Mouse (Mus musculus): Measurements from ENCODE around the gene Gpx3. TPM values are rescaled to one million over a fixed set of nuclear protein-coding genes. Genes with fewer than 3 reads are reported as not detected.
A peak's percentile ranks its signal among the peaks of the same experiment; 100 is the strongest.

Gpx3 gene
- polyA plus RNA-seq, 1 experiment from 2014 or later, result 156 TPM

DNA sequence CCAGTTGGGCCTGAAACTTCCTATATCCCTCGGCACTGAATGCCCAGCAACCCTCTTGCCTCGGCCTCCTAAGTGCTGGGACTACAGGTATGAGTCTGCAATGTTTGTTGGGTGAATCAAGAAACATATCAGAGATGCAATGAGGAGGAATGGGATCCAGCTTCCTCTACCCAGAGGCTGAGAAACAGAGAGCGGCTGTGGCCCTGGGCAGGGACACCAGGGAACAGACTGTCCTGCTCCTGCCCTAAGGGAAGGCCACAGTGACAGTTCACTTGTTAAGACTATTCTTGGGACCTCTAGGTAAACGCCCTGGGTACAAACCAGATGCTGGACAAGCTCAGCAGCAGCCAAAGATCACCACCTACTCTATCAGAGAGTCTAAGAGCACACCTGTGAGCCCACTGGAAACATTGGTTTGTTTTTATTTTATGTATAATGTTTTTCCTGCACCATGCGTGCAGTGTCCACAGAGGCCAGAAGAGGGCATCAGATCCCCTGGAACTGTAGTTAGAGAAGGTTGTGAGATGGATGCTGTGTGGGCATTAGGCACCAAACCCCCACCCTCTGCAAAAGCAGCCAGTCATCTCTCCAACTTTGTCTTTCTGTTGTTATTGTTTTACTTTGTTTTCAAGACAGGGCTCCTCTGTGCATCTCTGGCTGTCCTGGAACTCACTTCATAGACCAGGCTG, 29.3 kb downstream of the Gpx3 start:
- Histone ChIP-seq H3K36me3 (peaks cover 70% of the 10 kb centered on the region), H3K27me3 (no peaks in the 10 kb centered on the region), H3K27ac (no peak overlapping the region), H3K9me3 (replicated peaks) (no peaks in the 10 kb centered on the region), H3K4me2 (no peak overlapping the region), H3K4me3 (replicated peaks) (no peak overlapping the region), H3K4me1 (0 out of 2 replicates have a peak, but pooled peaks cover 2% of the 10 kb centered on the region), H3K9ac (no peak overlapping the region)
- no peak for ATAC-seq (replicated peaks; ENCODE audit: low FRiP score)
- 66% methylated on average over 5 of the region's 5 CpGs for WGBS

DNA sequence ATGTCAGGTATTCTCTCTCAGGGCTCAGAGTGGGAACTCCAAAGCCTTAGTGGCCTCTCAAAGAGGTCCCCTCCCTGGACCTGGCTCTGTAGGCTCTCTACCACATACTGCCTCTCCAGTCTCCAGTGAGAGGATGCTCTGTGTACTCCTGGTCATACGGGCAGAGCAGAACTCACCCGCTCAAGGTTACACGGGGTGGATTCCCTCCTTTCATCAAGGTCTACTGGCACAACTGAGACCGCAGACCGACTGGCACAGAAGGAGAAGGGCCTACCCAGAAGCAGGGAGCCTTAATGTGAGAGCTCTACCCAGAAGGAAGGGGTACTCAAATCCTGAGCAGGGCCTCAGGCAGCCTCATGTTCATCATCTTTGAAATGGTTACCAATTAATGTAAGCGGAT, 30.3 kb downstream of the Gpx3 start:
- ATAC-seq (replicated peaks; ENCODE audit: low FRiP score), result no peak
- H3K9me3 ChIP-seq (replicated peaks), result no peaks in the 10 kb centered on the region
- 94% methylated on average over 6 of the region's 6 CpGs for WGBS
- H3K36me3 ChIP-seq, result peaks cover 68% of the 10 kb centered on the region
- 0 out of 2 replicates have a peak, but pooled peaks cover 2% of the 10 kb centered on the region for H3K4me1 ChIP-seq
- H3K4me3 ChIP-seq (replicated peaks), result no peak overlapping the region
- no peak overlapping the region for H3K27ac ChIP-seq
- H3K9ac ChIP-seq, result no peak overlapping the region
- H3K27me3 ChIP-seq, result no peaks in the 10 kb centered on the region
- H3K4me2 ChIP-seq, result no peak overlapping the region

DNA sequence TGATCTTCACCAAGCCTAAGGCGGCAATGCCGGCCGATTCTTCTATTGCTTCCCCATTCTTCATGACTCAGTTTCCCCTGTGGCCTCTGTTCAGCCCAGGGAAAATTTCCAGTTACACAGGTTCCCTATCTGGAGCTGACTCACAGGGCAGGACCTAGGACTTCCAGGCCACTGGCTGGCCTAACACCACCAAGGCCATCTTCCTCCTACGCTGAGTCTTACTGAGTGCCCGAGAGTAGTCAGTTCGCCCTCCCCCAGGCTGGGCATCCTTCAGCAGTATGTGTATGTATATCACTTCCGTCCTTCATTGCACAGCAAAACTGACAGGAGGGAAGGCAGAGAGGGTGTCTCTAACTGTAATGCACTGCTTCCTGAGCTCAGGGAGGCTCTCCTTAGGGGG, 31.9 kb downstream of the Gpx3 start:
- 91% methylated on average over 7 of the region's 7 CpGs for whole genome bisulfite sequencing
- no peak for ATAC-seq (replicated peaks; ENCODE audit: low FRiP score)
- H3K36me3 ChIP-seq, result peaks cover 62% of the 10 kb centered on the region
- H3K4me3 ChIP-seq (replicated peaks), result no peak overlapping the region
- H3K4me1 ChIP-seq, result 0 out of 2 replicates have a peak, but pooled peaks cover 2% of the 10 kb centered on the region
- H3K27ac ChIP-seq, result no peak overlapping the region
- H3K27me3 ChIP-seq, result no peaks in the 10 kb centered on the region
- H3K9ac ChIP-seq, result no peak overlapping the region
- H3K4me2 ChIP-seq, result no peak overlapping the region
- H3K9me3 ChIP-seq (replicated peaks), result no peaks in the 10 kb centered on the region

DNA sequence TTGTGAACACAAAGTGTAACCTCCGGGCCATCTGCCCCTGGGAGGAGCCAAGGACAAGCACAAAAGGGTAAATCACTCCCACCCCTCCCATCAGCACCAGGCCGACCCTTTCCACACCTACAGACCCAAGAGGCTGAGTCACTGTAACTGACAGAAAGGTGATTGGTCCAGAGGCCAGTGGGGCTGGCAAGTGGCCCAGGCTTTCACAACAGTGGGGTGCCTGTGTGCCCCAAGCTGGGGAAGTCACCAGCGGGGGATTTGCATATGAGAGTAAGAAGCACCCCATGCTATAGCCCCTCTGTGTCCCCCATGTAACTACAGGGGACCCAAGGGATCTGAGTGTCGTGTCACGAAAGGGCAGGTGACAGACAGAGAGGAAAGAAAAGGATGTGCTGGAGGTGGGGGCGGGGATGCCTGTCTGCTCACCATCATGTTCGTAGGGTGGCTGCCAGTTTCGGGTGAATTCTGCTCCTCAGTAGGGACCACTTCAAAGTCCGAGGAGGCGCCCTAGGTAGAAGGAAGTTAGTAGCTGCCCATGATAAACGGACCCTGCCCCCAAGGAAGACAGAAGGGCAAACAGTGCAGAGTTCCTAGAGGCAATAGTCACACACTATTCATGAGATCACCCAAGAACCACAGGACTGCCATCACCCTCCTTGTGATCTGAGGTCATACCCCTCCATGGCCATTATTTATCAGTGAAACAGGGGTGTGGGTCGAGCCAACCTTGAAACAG, 34.0 kb downstream of the Gpx3 start:
- WGBS, result 38% methylated on average over 12 of the region's 12 CpGs
- Histone ChIP-seq H3K36me3 (peaks cover 46% of the 10 kb centered on the region), H3K4me3 (replicated peaks) (no peak overlapping the region), H3K4me1 (0 out of 2 replicates have a peak, but pooled peaks cover 7% of the 10 kb centered on the region), H3K9me3 (replicated peaks) (no peaks in the 10 kb centered on the region), H3K9ac (no peak overlapping the region), H3K27ac (no peak overlapping the region), H3K4me2 (no peak overlapping the region), H3K27me3 (no peaks in the 10 kb centered on the region)
- 0 out of 2 replicates have a peak, but pooled peaks have one; percentile 30 for ATAC-seq (replicated peaks; ENCODE audit: low FRiP score)

DNA sequence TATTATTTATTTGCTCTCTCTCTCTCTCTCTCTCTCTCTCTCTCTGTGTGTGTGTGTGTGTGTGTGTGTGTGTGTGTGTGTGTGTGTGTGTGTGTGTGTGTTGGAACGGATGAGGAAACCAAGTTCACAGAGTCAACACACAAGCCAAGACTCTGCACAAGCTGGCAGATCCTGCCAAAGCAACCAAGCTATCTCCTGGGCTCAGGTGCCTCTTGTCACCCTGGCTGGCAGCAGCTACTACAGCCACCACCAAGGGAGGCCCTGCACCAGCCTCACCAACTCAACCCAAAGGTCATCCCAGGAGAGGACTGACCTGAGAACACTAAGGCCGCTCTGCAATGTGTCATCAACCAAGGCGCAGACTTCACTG, 34.5 kb downstream of the Gpx3 start:
- Histone ChIP-seq H3K36me3 (peaks cover 40% of the 10 kb centered on the region), H3K27ac (no peak overlapping the region), H3K4me1 (0 out of 2 replicates have a peak, but pooled peaks cover 7% of the 10 kb centered on the region), H3K9ac (no peak overlapping the region), H3K9me3 (replicated peaks) (no peaks in the 10 kb centered on the region), H3K27me3 (no peaks in the 10 kb centered on the region), H3K4me2 (no peak overlapping the region), H3K4me3 (replicated peaks) (no peak overlapping the region)
- no peak for ATAC-seq (replicated peaks; ENCODE audit: low FRiP score)
- 79% methylated on average over 3 of the region's 3 CpGs for WGBS

DNA sequence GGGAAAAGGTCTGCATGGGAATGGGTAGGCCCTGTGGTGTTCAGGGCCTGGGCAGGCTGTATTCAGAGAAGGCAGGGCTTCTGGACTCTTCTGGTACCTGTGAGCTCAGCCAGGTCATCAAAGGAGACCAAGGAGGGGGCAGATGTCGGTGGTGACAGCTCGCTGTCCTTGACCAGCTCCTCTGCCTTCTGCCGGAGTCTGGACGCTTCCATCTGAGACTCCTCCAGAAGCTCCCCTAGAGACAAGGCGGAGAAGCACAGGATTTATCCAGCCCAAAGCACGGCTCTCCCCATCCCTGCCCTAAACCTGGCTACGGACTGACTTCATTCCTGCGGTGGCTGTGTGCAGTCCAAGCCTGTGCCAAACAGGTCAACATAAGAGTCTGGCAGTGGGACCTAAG, 37.2 kb downstream of the Gpx3 start:
- H3K4me3 ChIP-seq (replicated peaks), result no peak overlapping the region
- no peak for ATAC-seq (replicated peaks; ENCODE audit: low FRiP score)
- H3K9ac ChIP-seq, result no peak overlapping the region
- H3K4me1 ChIP-seq, result 0 out of 2 replicates have a peak, but pooled peaks cover 9% of the 10 kb centered on the region
- 80% methylated on average over 8 of the region's 8 CpGs for WGBS
- H3K4me2 ChIP-seq, result no peak overlapping the region
- no peaks in the 10 kb centered on the region for H3K27me3 ChIP-seq
- no peak overlapping the region for H3K27ac ChIP-seq
- peaks cover 19% of the 10 kb centered on the region for H3K36me3 ChIP-seq
- H3K9me3 ChIP-seq (replicated peaks), result no peaks in the 10 kb centered on the region

DNA sequence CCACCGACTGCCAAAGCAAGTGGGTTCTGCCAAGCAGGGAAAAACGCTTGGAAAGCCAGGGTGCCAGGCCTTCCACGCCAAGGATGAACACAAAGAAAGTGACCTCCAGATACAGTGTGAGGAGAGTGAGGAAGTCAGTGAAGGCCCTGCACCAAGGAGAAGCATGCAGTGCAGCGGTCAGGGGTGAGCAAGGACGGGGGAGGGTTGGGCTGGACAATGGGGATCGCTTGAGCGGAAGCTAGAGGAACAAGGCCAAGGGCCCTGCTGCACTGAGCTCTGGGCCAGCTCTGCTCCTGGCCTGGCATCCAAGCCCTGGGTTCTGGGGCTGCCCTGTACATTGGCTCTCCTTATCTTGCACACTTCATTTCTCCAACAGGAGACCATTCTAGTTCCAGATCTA, 37.8 kb downstream of the Gpx3 start:
- Histone ChIP-seq H3K4me1 (0 out of 2 replicates have a peak, but pooled peaks cover 9% of the 10 kb centered on the region), H3K4me2 (no peak overlapping the region), H3K4me3 (replicated peaks) (no peak overlapping the region), H3K27me3 (no peaks in the 10 kb centered on the region), H3K27ac (no peak overlapping the region), H3K9ac (no peak overlapping the region), H3K36me3 (peaks cover 19% of the 10 kb centered on the region), H3K9me3 (replicated peaks) (no peaks in the 10 kb centered on the region)
- no peak for ATAC-seq (replicated peaks; ENCODE audit: low FRiP score)
- 84% methylated on average over 7 of the region's 7 CpGs for WGBS

DNA sequence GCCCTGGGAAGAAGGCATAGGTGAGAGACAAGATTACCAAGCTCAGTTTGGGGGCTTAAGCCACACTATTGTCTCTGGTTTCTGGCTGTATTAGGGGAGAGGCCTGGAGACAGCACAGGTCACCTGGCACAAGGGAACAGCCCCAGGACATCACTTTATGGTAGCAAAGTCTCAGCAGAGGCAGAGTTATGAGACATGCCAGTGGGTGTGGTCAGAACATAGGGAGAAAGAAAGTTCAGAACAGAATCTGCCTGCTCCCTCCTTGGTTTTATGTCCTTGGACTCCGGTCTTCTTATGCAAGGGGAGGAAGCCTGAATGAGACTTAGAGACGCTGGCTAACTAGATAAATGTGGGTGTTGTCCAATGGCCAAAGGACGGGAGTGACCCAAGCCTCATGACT, 42.4 kb downstream of the Gpx3 start:
- Histone ChIP-seq H3K9ac (no peak overlapping the region), H3K4me1 (0 out of 2 replicates have a peak, but pooled peaks cover 7% of the 10 kb centered on the region), H3K36me3 (peaks cover 6% of the 10 kb centered on the region; the same call in 1 of the 2 replicates), H3K4me3 (replicated peaks) (no peak overlapping the region), H3K9me3 (replicated peaks) (no peaks in the 10 kb centered on the region), H3K27ac (no peak overlapping the region), H3K4me2 (no peak overlapping the region), H3K27me3 (no peaks in the 10 kb centered on the region)
- WGBS, result 84% methylated on average over 3 of the region's 3 CpGs
- no peak for ATAC-seq (replicated peaks; ENCODE audit: low FRiP score)

DNA sequence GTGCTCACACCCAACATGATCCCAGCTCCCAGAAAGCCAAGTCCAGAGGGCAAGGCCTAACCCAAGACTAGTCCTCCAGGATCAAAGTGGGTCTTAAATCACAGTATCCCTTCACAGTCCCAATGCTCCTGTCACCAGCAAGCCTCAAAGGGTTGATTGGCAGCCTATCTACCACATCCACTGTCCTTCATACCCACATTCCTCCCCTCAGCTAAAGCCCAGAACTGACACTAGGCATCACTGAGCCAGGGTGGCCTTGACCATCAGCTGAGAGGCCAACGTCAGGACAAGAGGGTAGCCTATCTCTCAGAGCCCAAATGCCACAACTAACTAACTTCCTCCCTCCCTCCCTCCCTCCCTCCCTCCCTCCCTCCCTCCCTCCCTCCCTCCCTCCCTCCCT, 47.5 kb downstream of the Gpx3 start:
- no peak for ATAC-seq (replicated peaks; ENCODE audit: low FRiP score)
- Histone ChIP-seq H3K4me3 (replicated peaks) (no peak overlapping the region), H3K36me3 (peaks cover 6% of the 10 kb centered on the region; the same call in 1 of the 2 replicates), H3K4me1 (peaks cover 14% of the 10 kb centered on the region), H3K9ac (no peak overlapping the region), H3K9me3 (replicated peaks) (no peaks in the 10 kb centered on the region), H3K27ac (no peak overlapping the region), H3K4me2 (no peak overlapping the region), H3K27me3 (no peaks in the 10 kb centered on the region)
- WGBS, result 77% methylated on average over 1 of the region's 1 CpGs

DNA sequence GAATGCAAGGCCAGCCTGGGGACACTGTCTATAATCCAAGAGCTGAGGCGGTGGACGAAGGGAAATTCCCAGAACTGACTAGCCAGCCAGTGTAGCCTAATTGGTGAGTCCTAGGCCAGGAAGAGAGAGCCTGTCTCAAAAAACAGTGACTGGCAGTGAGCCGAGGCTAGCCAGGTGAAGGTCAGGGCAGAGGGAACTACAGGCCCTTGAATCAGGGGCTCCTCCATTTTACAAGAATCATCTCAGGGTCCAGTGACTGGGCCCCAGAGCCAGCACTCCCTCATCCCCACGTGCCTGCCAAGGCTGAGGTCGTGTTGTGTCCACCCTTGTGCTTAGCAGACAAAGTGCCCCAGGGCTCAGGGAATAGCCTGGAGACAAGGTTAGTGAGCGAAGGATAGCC, 48.4 kb downstream of the Gpx3 start:
- 76% methylated on average over 6 of the region's 6 CpGs for WGBS
- Histone ChIP-seq H3K4me1 (peaks cover 18% of the 10 kb centered on the region), H3K9ac (no peak overlapping the region), H3K36me3 (peaks cover 6% of the 10 kb centered on the region; the same call in 1 of the 2 replicates), H3K9me3 (replicated peaks) (no peaks in the 10 kb centered on the region), H3K27me3 (no peaks in the 10 kb centered on the region), H3K4me3 (replicated peaks) (no peak overlapping the region), H3K27ac (no peak overlapping the region), H3K4me2 (no peak overlapping the region)
- no peak for ATAC-seq (replicated peaks; ENCODE audit: low FRiP score)

DNA sequence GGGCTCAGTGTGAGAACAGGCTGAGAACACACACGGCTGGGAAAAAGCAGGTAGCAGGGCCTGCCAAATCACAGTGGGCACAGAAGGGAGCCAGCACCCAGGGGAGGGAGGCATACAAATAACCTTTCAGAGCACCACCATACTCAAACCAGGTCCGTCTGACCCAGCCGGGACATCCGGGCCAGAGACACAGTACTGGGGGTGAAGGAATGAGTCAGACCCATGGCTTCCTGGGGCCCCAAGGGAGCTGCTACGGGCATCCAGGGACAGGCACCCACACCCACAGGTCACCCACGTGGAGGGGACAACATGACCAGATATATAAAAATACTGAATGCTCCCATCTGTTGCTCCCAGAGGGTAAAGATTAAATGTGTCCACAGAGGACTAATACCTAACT, 50.4 kb downstream of the Gpx3 start:
- Histone ChIP-seq H3K9ac (no peak overlapping the region), H3K27me3 (no peaks in the 10 kb centered on the region), H3K9me3 (replicated peaks) (no peaks in the 10 kb centered on the region), H3K27ac (no peak overlapping the region), H3K36me3 (no peaks in the 10 kb centered on the region), H3K4me1 (peaks cover 20% of the 10 kb centered on the region), H3K4me2 (no peak overlapping the region), H3K4me3 (replicated peaks) (no peak overlapping the region)
- ATAC-seq (replicated peaks; ENCODE audit: low FRiP score), result no peak
- 71% methylated on average over 6 of the region's 6 CpGs for WGBS

DNA sequence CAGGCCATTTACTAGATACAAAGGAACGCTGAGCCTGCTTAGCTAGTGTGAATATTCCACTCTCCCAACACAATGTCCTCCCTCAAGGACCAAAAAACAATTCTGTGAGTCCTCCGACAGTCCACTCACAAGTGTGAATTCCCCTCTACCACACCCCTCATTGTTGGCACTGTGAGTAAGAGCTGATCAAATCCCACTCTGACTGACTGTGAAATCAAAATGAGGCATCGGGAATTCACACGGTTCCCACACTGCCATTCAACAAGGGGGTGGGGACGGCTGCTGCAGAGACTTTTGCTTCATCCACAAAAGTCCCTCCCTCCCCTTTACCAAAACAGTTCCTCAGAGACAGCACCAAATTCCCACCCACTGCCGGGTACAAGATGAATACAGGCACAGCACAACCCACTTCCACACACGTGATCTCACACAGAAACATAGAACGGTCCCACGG, 51.8 kb downstream of the Gpx3 start:
- Histone ChIP-seq H3K27me3 (no peaks in the 10 kb centered on the region), H3K4me1 (peaks cover 22% of the 10 kb centered on the region), H3K36me3 (no peaks in the 10 kb centered on the region), H3K4me3 (replicated peaks) (no peak overlapping the region), H3K4me2 (no peak overlapping the region), H3K9ac (no peak overlapping the region), H3K27ac (no peak overlapping the region), H3K9me3 (replicated peaks) (no peaks in the 10 kb centered on the region)
- no peak for ATAC-seq (replicated peaks; ENCODE audit: low FRiP score)
- 34% methylated on average over 9 of the region's 9 CpGs for WGBS

Data from kidney, embryonic 15.5 days (tissue).